In genomic region chr1:191909316-191909715, GRCm38 (mm10) we compare ENCODE assay signal across 11 mouse cellular contexts. TPM values are rescaled to one million over a fixed set of nuclear protein-coding genes. Genes with fewer than 3 reads are reported as not detected.
DNase-seq lines count a peak whose midpoint lies in the region; ATAC-seq and TF ChIP-seq lines count a peak whose summit lies in the region.
"Had no signal": no experiment of that assay in that cellular context is flagged by ENCODE, and none has a peak within 500 bp of the region (broad histone marks: within the 10 kb centered on the region; RNA-seq: fewer than 3 reads in every experiment).

No protein-coding gene starts in this region.

- peaks cover 9% of the 10 kb centered on the region for H3K79me2 ChIP-seq in heart, adult 2 months (replicated peaks; ENCODE audit: control insufficient read depth, insufficient read depth, low read length)

- peak overlapping the region; percentile 30; the same call in 1 of the 2 replicates for H3K9ac ChIP-seq in heart, adult 2 months (ENCODE audit: low read depth, low read length)
- H3K9ac ChIP-seq in neural tube, embryonic 11.5 days (ENCODE audit: low read length) = no peak overlapping the region
- no peak overlapping the region; the same call in 1 of the 2 replicates for H3K9ac ChIP-seq in liver, embryonic 14.5 days (replicated peaks)
- no peak overlapping the region for H3K9ac ChIP-seq in stomach, postnatal 0 days (ENCODE audit: low read length)

- peak overlapping the region; percentile 10; the same call in 1 of the 2 replicates for H3K4me2 ChIP-seq in neural tube, embryonic 11.5 days (ENCODE audit: low read depth)
- peak overlapping the region; percentile 94 for H3K4me2 ChIP-seq in liver, embryonic 14.5 days (ENCODE audit: low read depth)
- H3K4me2 ChIP-seq in stomach, postnatal 0 days (replicated peaks; ENCODE audit: low read depth) = peak overlapping the region; percentile 76

- no peak for TF ChIP-seq CTCF in heart, adult 2 months (IDR thresholded peaks at IDR 0.05)
- 0 out of 2 replicates have a peak, but pooled peaks have one; percentile 12 for TF ChIP-seq CTCF in liver, embryonic 14.5 days (IDR thresholded peaks at IDR 0.05; ENCODE audit: low read depth)
- no peak for TF ChIP-seq CTCF in stomach, postnatal 0 days (IDR thresholded peaks at IDR 0.05; ENCODE audit: low read depth)

- DNase-seq in heart, adult 2 months = no peak
- DNase-seq in heart, adult 8-10 months (ENCODE audit: low spot score) = no peak
- DNase-seq in neural tube, embryonic 11.5 days (ENCODE audit: low spot score) = no peak
- DNase-seq in neural tube, embryonic 10.5 days (ENCODE audit: extremely low spot score, low spot score) = no peak
- DNase-seq in liver, embryonic 14.5 days (ENCODE audit: low read depth in 3 of 3, low spot score in 3 of 3) = no peak
- no peak for DNase-seq in stomach, postnatal 0 days (ENCODE audit: low spot score)
- DNase-seq in spleen, postnatal 36 days (ENCODE audit: low spot score in 2 of 2) = no peak
- no peak for DNase-seq in natural killer cell, adult 2 months (ENCODE audit: low spot score in 2 of 2)
- DNase-seq: layer of hippocampus, adult 9-11 months; thymus, adult 2 months had no signal

- no peaks in the 10 kb centered on the region for H3K9me3 ChIP-seq in neural tube, embryonic 11.5 days (ENCODE audit: control insufficient read depth, low read length)
- no peaks in the 10 kb centered on the region for H3K9me3 ChIP-seq in liver, embryonic 14.5 days (ENCODE audit: control insufficient read depth, low read length)
- no peaks in the 10 kb centered on the region for H3K9me3 ChIP-seq in stomach, postnatal 0 days (ENCODE audit: control insufficient read depth, low read length)

- no peak overlapping the region for H3K27ac ChIP-seq in heart, adult 2 months
- H3K27ac ChIP-seq in neural tube, embryonic 11.5 days (ENCODE audit: low read depth, low read length) = no peak overlapping the region
- H3K27ac ChIP-seq in liver, embryonic 14.5 days = no peak overlapping the region
- H3K27ac ChIP-seq in stomach, postnatal 0 days (replicated peaks) = no peak overlapping the region

- peak overlapping the region; percentile 17; the same call in 1 of the 2 replicates for H3K4me3 ChIP-seq in heart, adult 2 months
- H3K4me3 ChIP-seq in neural tube, embryonic 11.5 days (ENCODE audit: low read depth, low read length) = no peak overlapping the region
- H3K4me3 ChIP-seq in liver, embryonic 14.5 days (ENCODE audit: insufficient read depth in 1 of 2, low read depth in 2 of 2, low read length in 2 of 2) = peak overlapping the region; percentile 18 to 90
- H3K4me3 ChIP-seq in stomach, postnatal 0 days (ENCODE audit: low read depth, low read length) = no peak overlapping the region

- 78% methylated on average over 14 of the region's 14 CpGs for WGBS in heart, adult 2 months
- WGBS in neural tube, embryonic 11.5 days = 96% methylated on average over 14 of the region's 14 CpGs
- 90% methylated on average over 14 of the region's 14 CpGs for WGBS in liver, embryonic 14.5 days (ENCODE audit: insufficient replicate concordance)
- WGBS in stomach, postnatal 0 days = 92% methylated on average over 14 of the region's 14 CpGs

- TF ChIP-seq POLR2A in heart, adult 2 months (IDR thresholded peaks at IDR 0.05; ENCODE audit: insufficient read depth, low read depth, low read length) = no peak

- peaks cover 11% of the 10 kb centered on the region for H3K4me1 ChIP-seq in heart, adult 2 months (ENCODE audit: control insufficient read depth, insufficient read depth, low read length)
- peaks cover 10% of the 10 kb centered on the region for H3K4me1 ChIP-seq in neural tube, embryonic 11.5 days (ENCODE audit: control insufficient read depth, insufficient read depth, low read length)
- peaks cover 30 to 32% of the 10 kb centered on the region in 2 experiments for H3K4me1 ChIP-seq in liver, embryonic 14.5 days (replicated peaks; ENCODE audit: control insufficient read depth in 2 of 2, insufficient read depth in 2 of 2, low read length in 1 of 2)
- 0 out of 2 replicates have a peak, but pooled peaks cover 3% of the 10 kb centered on the region for H3K4me1 ChIP-seq in stomach, postnatal 0 days (replicated peaks; ENCODE audit: control insufficient read depth, insufficient read depth)

- no peak for ATAC-seq in neural tube, embryonic 11.5 days (ENCODE audit: insufficient read depth, low FRiP score, low TSS enrichment)
- ATAC-seq in liver, embryonic 14.5 days (ENCODE audit: insufficient read depth) = no peak
- no peak for ATAC-seq in stomach, postnatal 0 days (ENCODE audit: low FRiP score, low TSS enrichment)
- ATAC-seq: CD4-positive, CD25-positive, alpha-beta regulatory T cell, adult 4 months had no signal

- H3K36me3 ChIP-seq in heart, adult 2 months (ENCODE audit: control insufficient read depth, insufficient read depth, low read length) = peaks cover 29% of the 10 kb centered on the region
- no peaks in the 10 kb centered on the region for H3K36me3 ChIP-seq in neural tube, embryonic 11.5 days (ENCODE audit: control insufficient read depth, insufficient read depth, low read length)
- H3K36me3 ChIP-seq in liver, embryonic 14.5 days (replicated peaks; ENCODE audit: control insufficient read depth, insufficient read depth, low read depth) = peaks cover 34% of the 10 kb centered on the region
- H3K36me3 ChIP-seq in stomach, postnatal 0 days (ENCODE audit: control insufficient read depth, insufficient read depth, low read length) = peaks cover 6% of the 10 kb centered on the region; the same call in 1 of the 2 replicates

- TF ChIP-seq EP300 in heart, adult 2 months (IDR thresholded peaks at IDR 0.05; ENCODE audit: insufficient read depth, low read depth, low read length) = no peak
- no peak for TF ChIP-seq EP300 in liver, embryonic 14.5 days (IDR thresholded peaks at IDR 0.05; ENCODE audit: low read depth)
- no peak for TF ChIP-seq EP300 in stomach, postnatal 0 days (optimal IDR thresholded peaks at IDR 0.05)

- intact Hi-C loops in heart, adult 2 months (cut with DNase I) = loop anchor here (10.0 kb wide), 2 partner anchors 195 to 595 kb away; partner anchors contain the start of genes Lpgat1 and Nenf

- no peaks in the 10 kb centered on the region for H3K27me3 ChIP-seq in heart, adult 2 months (ENCODE audit: control insufficient read depth, insufficient read depth, low read length)
- H3K27me3 ChIP-seq in neural tube, embryonic 11.5 days (ENCODE audit: control insufficient read depth, insufficient read depth, low read length) = no peaks in the 10 kb centered on the region
- no peaks in the 10 kb centered on the region for H3K27me3 ChIP-seq in liver, embryonic 14.5 days (ENCODE audit: control insufficient read depth, insufficient read depth, low read length)
- no peaks in the 10 kb centered on the region for H3K27me3 ChIP-seq in stomach, postnatal 0 days (ENCODE audit: control insufficient read depth, insufficient read depth, low read length)

RNA-seq across cellular contexts. Expression of gene Slc30a1, which starts 2.7 kb away (rescaled TPM):
- total RNA-seq in heart, adult 2 months (2021) = 10 to 100 TPM; 17.1 to 18.6 TPM
- polyA plus RNA-seq in heart, adult 2 months (2012; rRNA removed) = 5.3 and 11.4 TPM in 2 replicates
- 10 to 100 TPM; 16.2 to 19.5 (median 16.6) TPM for total RNA-seq in heart, adult 8-10 months (2022)
- polyA plus RNA-seq in neural tube, embryonic 11.5 days (2014; fragmentation: Nextera tagmentation; extraction: Ambion mirVana) = 2.1 and 3.3 TPM in 2 replicates
- polyA plus RNA-seq in liver, embryonic 14.5 days (2012; rRNA removed) = 3.8 and 5.9 TPM in 2 replicates
- polyA plus RNA-seq in liver, embryonic 14.5 days (2014; fragmentation: Nextera tagmentation; extraction: Ambion mirVana) = 2.1 and 3.2 TPM in 2 replicates
- polyA plus RNA-seq in stomach, postnatal 0 days (2015; fragmentation: Nextera tagmentation; extraction: Ambion mirVana) = 5.4 and 5.5 TPM in 2 replicates

Comparison
In these comparisons a context has a peak if more than half of its experiments do, and no peak if none do; other contexts are left out.
1. H3K4me3 ChIP-seq: peak in heart, adult 2 months (single experiment) and liver, embryonic 14.5 days (2 of 2); none in neural tube, embryonic 11.5 days (single experiment) and stomach, postnatal 0 days (single experiment).
2. H3K4me2 ChIP-seq: peak in every context shown above with its lines; median percentile 94 in liver, embryonic 14.5 days; 76 in stomach, postnatal 0 days; 10 in neural tube, embryonic 11.5 days.